Mouse (Mus musculus) right cerebral cortex, postnatal 36 days (tissue): ENCODE measurements around the gene Klhl12.
A peak's percentile ranks its signal among the peaks of the same experiment; 100 is the strongest.
"Not testable (repeated sequence)": the region's sequence is repeated elsewhere in the genome, so short reads cannot be mapped to it uniquely, and the experiment has no call there.

ENCODE experiments used
- DNase-seq, 2 experiments: peaks; one replicate each; pipeline ENCODE4 v3.0.0; 2022; ENCODE audit warnings: low spot score in 2 of 2, mixed read lengths in 1 of 2

Klhl12 gene

GRCm38 (mm10) chr1:134454904-134455824, at the start of gene Klhl12:
Gene Klhl12 (plus strand): TSS chr1:134455531.
- peak; percentile 93 for DNase-seq

- no peak for DNase-seq
Measured at GRCm38 (mm10) chr1:134406414-134406771, 48.9 kb upstream of the Klhl12 start.

GRCm38 (mm10) chr1:134408080-134408479, 47.3 kb upstream of the Klhl12 start:
- DNase-seq = no peak

GRCm38 (mm10) chr1:134411706-134412629, 43.4 kb upstream of the Klhl12 start:
- no peak for DNase-seq

- no peak for DNase-seq
Measured at GRCm38 (mm10) chr1:134414038-134414437, 41.3 kb upstream of the Klhl12 start.

- no peak for DNase-seq
Measured at GRCm38 (mm10) chr1:134414501-134415167, 40.7 kb upstream of the Klhl12 start.

- DNase-seq = peak; percentile 96 to 98
Measured at GRCm38 (mm10) chr1:134415168-134415831, 40.0 kb upstream of the Klhl12 start, which contains the start of gene Adipor1. Gene Adipor1 (plus strand): TSS chr1:134415378.

GRCm38 (mm10) chr1:134418414-134418975, 36.8 kb upstream of the Klhl12 start:
- DNase-seq = no peak

- DNase-seq = no peak
Measured at GRCm38 (mm10) chr1:134419176-134419575, 36.2 kb upstream of the Klhl12 start.

- no peak for DNase-seq
Measured at GRCm38 (mm10) chr1:134419751-134420458, 35.4 kb upstream of the Klhl12 start.

- no peak for DNase-seq
Measured at GRCm38 (mm10) chr1:134423911-134424310, 31.4 kb upstream of the Klhl12 start.

- DNase-seq = no peak
Measured at GRCm38 (mm10) chr1:134426289-134426688, 29.0 kb upstream of the Klhl12 start.

- DNase-seq = no peak
Measured at GRCm38 (mm10) chr1:134433002-134433401, 22.3 kb upstream of the Klhl12 start.

GRCm38 (mm10) chr1:134433473-134433872, 21.9 kb upstream of the Klhl12 start:
- DNase-seq = no peak

GRCm38 (mm10) chr1:134435414-134435813, 19.9 kb upstream of the Klhl12 start:
- DNase-seq = no peak

GRCm38 (mm10) chr1:134440437-134440836, 14.9 kb upstream of the Klhl12 start:
- DNase-seq = no peak

- DNase-seq = not testable (repeated sequence)
Measured at GRCm38 (mm10) chr1:134441737-134442136, 13.6 kb upstream of the Klhl12 start.

- DNase-seq = no peak
Measured at GRCm38 (mm10) chr1:134442394-134442793, 12.9 kb upstream of the Klhl12 start.

GRCm38 (mm10) chr1:134443288-134443687, 12.0 kb upstream of the Klhl12 start:
- DNase-seq = not testable (repeated sequence)

- no peak for DNase-seq
Measured at GRCm38 (mm10) chr1:134445418-134445817, 9.9 kb upstream of the Klhl12 start.
